Mouse (Mus musculus) liver, embryonic 16.5 days (tissue): ENCODE measurements around the gene Plekhs1. TPM values are rescaled to one million over a fixed set of nuclear protein-coding genes. Genes with fewer than 3 reads are reported as not detected.

Source experiments
- ATAC-seq: fragments of 200-750 bp; cut with Nextera tagmentation; 2 replicates; pipeline ENCODE4 v1.8.0; 2017; ENCODE audit warnings: low read depth, mild to moderate bottlenecking, moderate number of reproducible peaks, moderate library complexity
- H3K27ac ChIP-seq: fragments of 300-500 bp; sonication (generic); 2 replicates; pipeline ENCODE4 v1.5.1; 2014; ENCODE audit warnings: mild to moderate bottlenecking, low read length
- H3K27me3 ChIP-seq: fragments of 300-500 bp; sonication (generic); 2 replicates; pipeline ENCODE4 v1.6.1; 2014; ENCODE audit warnings: low read depth, low read length, mixed read lengths; ENCODE audit not compliant: control insufficient read depth, insufficient read depth
- H3K36me3 ChIP-seq: fragments of 300-500 bp; sonication (generic); 2 replicates; pipeline ENCODE4 v1.6.1; 2014; ENCODE audit warnings: mild to moderate bottlenecking; ENCODE audit not compliant: control insufficient read depth, insufficient read depth
- H3K4me1 ChIP-seq: fragments of 300-500 bp; sonication (generic); 2 replicates; pipeline ENCODE4 v1.6.1; 2014; ENCODE audit warnings: low read depth, low read length, mixed read lengths; ENCODE audit not compliant: control insufficient read depth
- H3K4me2 ChIP-seq: fragments of 300-500 bp; sonication (generic); 2 replicates; pipeline ENCODE4 v1.6.1; 2014; ENCODE audit warnings: low read depth, low read length, mixed read lengths
- H3K4me3 ChIP-seq: fragments of 300-500 bp; sonication (generic); 2 replicates; pipeline ENCODE4 v1.5.1; 2014; ENCODE audit warnings: low read depth, mild to moderate bottlenecking, low read length
- H3K9ac ChIP-seq: fragments of 300-500 bp; sonication (generic); 2 replicates; pipeline ENCODE4 v1.6.1; 2014; ENCODE audit warnings: low read depth, low read length
- H3K9me3 ChIP-seq: fragments of 300-500 bp; sonication (generic); replicated peaks from 2 replicates; pipeline ENCODE4 v1.6.1; 2016; ENCODE audit warnings: low read length; ENCODE audit not compliant: control insufficient read depth
- WGBS: fragments of 180-500 bp; shearing (Covaris S2); extraction: QIAGEN DNeasy Blood & Tissue Kit; methylation state at CpG from one replicate; pipeline ENCODE4 v1.1.7; 2014; ENCODE audit not compliant: insufficient replicate concordance; 5-methylcytosine and 5-hydroxymethylcytosine counted together
- polyA plus RNA-seq: library from polyadenylated mRNA; unstranded; fragments of >200 nt; fragmentation: Nextera tagmentation; extraction: Ambion mirVana; gene quantifications from 2 replicates; pipeline ENCODE4 v1.2.1, GENCODE M21; 2015

Gene Plekhs1
- polyA plus RNA-seq, 1 experiment from 2014 or later: not detected

DNA sequence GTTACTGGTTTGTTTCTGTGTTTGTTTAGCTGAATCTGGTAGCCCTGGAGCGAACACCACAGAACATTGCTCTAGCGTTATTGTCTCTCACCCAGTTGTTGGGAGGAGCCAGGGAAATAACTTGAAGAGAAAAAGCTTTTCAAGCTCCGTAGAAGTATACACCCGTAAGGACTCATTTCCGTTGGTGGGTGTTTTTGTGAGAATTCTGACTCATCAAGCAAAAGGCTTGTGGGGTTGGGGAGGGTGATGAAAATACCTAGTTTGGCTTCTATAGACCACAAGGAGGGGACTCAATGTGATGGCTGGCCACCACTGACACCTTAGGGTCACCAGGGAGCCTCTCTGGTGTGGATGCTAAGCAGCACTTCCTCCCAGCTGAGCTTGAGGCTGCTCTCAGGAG lies 10.5 kb upstream of the Plekhs1 start:
- H3K27me3 ChIP-seq: no peaks in the 10 kb centered on the region
- H3K4me3 ChIP-seq: no peak overlapping the region
- WGBS: 62% methylated on average over 5 of the region's 5 CpGs
- H3K9me3 ChIP-seq: no peaks in the 10 kb centered on the region
- H3K4me2 ChIP-seq: no peak overlapping the region
- no peak for ATAC-seq
- no peaks in the 10 kb centered on the region for H3K36me3 ChIP-seq
- H3K9ac ChIP-seq: no peak overlapping the region
- H3K27ac ChIP-seq: no peak overlapping the region
- H3K4me1 ChIP-seq: no peaks in the 10 kb centered on the region

DNA sequence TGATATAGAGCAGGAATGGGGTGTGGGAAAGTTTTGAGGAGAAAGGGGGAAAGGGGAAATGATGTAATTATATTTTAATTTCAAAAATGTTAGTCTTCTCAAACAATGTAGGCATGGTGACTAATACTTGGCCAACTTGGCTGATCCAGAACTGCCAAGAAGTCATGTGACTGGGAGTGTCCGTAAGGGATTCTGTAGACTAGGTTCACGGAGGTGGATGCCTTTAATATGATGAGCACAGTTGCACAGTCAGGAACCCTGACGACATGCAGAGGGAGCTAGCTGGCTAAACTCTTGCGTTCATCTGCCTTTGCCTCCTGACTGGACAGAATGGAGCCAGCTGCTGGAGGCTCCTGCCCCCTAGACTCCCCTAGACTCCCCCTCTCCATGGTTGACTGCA lies 9.6 kb upstream of the Plekhs1 start:
- no peak for ATAC-seq
- H3K4me2 ChIP-seq: no peak overlapping the region
- no peaks in the 10 kb centered on the region for H3K9me3 ChIP-seq
- H3K4me3 ChIP-seq: no peak overlapping the region
- WGBS: 62% methylated on average over 4 of the region's 4 CpGs
- H3K4me1 ChIP-seq: no peaks in the 10 kb centered on the region
- H3K27ac ChIP-seq: no peak overlapping the region
- no peak overlapping the region for H3K9ac ChIP-seq
- H3K36me3 ChIP-seq: no peaks in the 10 kb centered on the region
- no peaks in the 10 kb centered on the region for H3K27me3 ChIP-seq

DNA sequence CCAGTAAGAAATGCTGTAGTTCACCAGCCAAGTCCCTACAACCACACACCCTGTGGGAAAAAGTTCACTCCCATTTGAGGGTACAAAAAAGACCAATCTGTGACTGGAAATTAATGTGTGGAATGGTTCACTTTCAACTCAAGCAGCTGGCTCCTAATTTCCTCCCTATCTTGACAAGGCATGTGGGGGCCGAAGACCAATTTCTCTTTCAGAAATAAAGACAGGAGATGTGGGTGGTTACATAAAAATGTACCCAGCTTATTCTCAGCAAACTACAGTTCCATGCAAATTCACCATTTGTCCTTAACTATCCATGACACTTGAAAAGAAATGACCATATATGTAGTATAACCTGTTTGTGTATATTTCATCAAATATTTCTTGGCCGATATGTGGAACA lies 9.0 kb upstream of the Plekhs1 start:
- no peaks in the 10 kb centered on the region for H3K9me3 ChIP-seq
- H3K27me3 ChIP-seq: no peaks in the 10 kb centered on the region
- H3K36me3 ChIP-seq: no peaks in the 10 kb centered on the region
- no peak overlapping the region for H3K4me3 ChIP-seq
- no peaks in the 10 kb centered on the region; the same call in 1 of the 2 replicates for H3K4me1 ChIP-seq
- no peak overlapping the region for H3K27ac ChIP-seq
- H3K9ac ChIP-seq: no peak overlapping the region
- 59% methylated on average over 2 of the region's 2 CpGs for WGBS
- no peak overlapping the region for H3K4me2 ChIP-seq
- ATAC-seq: no peak

DNA sequence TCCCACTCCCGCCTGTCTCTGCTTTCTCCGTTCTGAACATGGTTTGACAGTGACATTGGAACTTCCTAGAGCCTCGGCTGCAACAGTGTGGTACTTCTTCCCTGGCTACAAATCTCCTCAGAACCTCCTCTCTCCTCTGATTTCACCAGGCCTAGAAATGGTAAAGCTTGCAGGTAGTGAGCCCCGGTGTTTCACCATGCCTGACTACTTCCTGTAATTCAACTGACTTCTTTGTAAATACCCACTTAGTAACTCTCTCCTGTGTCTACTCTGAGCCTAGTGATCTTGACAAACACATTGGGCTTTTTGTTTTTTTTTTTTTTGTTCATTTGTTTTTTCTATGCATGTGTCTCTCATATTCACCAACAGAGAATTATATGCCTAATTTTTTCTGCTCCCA lies 6.6 kb upstream of the Plekhs1 start:
- peak overlapping the region; percentile 14; the same call in 1 of the 2 replicates for H3K27ac ChIP-seq
- H3K9ac ChIP-seq: no peak overlapping the region
- no peak overlapping the region for H3K4me3 ChIP-seq
- H3K4me1 ChIP-seq: no peaks in the 10 kb centered on the region; the same call in 1 of the 2 replicates
- H3K27me3 ChIP-seq: no peaks in the 10 kb centered on the region
- no peak overlapping the region for H3K4me2 ChIP-seq
- H3K9me3 ChIP-seq: no peaks in the 10 kb centered on the region
- no peaks in the 10 kb centered on the region for H3K36me3 ChIP-seq
- 35% methylated on average over 4 of the region's 4 CpGs for WGBS
- no peak for ATAC-seq

DNA sequence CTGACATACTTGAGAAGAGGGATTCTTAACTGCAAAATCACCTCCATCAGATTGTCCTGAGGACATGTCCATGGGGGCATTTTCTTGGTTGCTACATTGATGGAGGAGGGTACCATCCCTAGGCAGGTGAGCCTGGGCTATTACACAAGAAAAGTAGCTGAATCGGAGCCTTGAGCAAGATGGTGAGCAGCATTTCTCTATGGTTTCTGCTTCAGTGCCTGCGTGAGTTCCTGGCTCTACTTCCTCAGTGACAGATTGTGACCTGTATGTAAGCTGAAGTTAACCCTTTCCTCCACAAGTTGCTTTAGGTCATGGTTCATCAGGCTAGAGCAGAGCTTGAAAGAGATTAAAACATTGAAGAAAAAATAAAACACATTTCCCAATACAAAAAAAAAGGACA lies 6.1 kb upstream of the Plekhs1 start:
- no peaks in the 10 kb centered on the region for H3K27me3 ChIP-seq
- no peak overlapping the region for H3K9ac ChIP-seq
- ATAC-seq: no peak
- H3K4me3 ChIP-seq: no peak overlapping the region
- 16% methylated on average over 2 of the region's 2 CpGs for WGBS
- no peaks in the 10 kb centered on the region for H3K9me3 ChIP-seq
- H3K4me1 ChIP-seq: no peaks in the 10 kb centered on the region; the same call in 1 of the 2 replicates
- no peaks in the 10 kb centered on the region for H3K36me3 ChIP-seq
- no peak overlapping the region for H3K4me2 ChIP-seq
- H3K27ac ChIP-seq: no peak overlapping the region

DNA sequence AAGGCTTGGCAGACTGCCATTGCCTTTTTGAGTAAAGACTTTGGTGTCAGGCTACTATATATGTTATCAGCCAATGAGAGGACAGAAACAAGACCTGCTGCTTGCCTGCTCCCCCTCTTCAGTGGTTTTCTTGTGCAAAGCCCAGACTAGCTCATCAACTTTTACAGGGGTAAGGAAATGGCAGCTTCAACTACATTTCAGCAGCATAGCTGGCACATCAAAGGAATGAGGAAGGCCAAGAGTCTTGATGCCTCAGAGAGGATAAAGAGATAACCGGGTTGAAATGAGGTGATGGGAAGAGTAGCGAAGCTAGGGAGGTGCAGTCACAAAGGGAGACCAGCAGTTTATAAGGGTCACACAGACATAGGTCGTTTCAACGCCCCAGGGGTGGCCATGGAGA lies 3.9 kb upstream of the Plekhs1 start:
- Histone ChIP-seq H3K4me2 (no peak overlapping the region), H3K36me3 (no peaks in the 10 kb centered on the region), H3K4me1 (no peaks in the 10 kb centered on the region; the same call in 1 of the 2 replicates), H3K9ac (no peak overlapping the region), H3K9me3 (no peaks in the 10 kb centered on the region), H3K4me3 (no peak overlapping the region), H3K27me3 (no peaks in the 10 kb centered on the region), H3K27ac (no peak overlapping the region)
- WGBS: 50% methylated on average over 4 of the region's 4 CpGs
- ATAC-seq: no peak

DNA sequence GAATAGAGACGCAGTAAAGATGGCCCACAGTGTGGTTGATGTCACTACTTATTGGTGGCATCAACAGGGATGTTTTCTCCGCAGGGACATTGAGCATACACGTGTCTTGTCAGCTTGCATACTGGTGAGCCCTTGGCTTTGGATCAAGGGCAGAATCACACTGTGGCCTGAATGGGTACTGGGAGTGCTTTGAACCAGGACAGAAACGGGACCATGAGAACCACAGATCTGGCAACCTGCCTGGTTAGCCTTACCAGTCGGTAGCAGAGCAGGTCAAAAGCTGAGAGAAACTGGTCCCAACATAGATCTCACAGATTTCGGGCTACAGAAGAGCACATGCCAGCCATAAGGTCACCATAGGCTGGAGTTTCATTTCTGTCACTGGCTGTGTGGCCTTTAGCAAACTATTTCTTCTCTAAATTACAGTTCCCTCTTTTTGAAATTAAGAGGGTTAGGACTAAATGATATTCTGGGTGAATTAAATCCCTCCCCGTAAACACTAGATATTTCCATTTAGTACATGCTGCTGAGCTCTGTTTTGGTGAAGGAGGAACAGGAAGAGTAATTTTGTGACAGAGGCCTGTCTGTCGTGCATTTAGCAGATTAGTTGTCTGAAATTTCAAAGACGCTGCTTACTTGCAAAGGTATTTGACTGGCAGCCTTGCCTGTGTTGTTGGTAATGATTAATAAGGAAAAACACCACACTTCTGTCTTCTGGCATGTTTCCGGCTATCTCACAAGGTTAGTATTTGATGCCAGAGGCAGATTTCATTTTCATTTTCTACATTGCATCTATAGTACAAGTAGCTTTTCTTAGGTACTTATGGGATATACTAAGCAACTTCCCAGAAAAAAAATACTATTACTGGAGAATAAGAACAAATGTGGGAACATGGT lies 2.0 kb upstream of the Plekhs1 start:
- 56% methylated on average over 10 of the region's 10 CpGs for WGBS
- no peak for ATAC-seq

DNA sequence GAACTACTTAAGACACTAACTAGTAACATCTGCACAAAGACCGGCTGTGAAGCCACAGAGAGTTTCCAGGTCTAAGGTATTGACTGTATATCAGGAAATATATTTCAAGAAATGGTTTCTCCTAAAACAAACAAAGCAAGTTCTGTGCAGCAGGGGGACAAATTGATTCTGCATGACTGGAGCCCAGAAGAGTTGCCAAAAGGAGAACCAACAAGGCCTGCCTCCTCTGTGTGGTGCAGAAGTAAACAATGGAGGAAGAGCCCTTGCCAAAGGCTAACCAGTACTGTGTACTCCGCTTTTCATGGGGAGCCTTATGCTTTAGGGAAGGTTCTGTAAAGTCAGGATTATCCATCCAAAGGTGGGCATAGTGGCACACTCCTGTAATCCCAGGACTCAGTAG lies 1.2 kb upstream of the Plekhs1 start:
- no peaks in the 10 kb centered on the region for H3K36me3 ChIP-seq
- no peak for ATAC-seq
- 66% methylated on average over 2 of the region's 2 CpGs for WGBS
- H3K9ac ChIP-seq: no peak overlapping the region
- no peak overlapping the region for H3K4me2 ChIP-seq
- no peaks in the 10 kb centered on the region for H3K9me3 ChIP-seq
- no peaks in the 10 kb centered on the region for H3K27me3 ChIP-seq
- H3K27ac ChIP-seq: no peak overlapping the region
- H3K4me3 ChIP-seq: no peak overlapping the region
- H3K4me1 ChIP-seq: no peaks in the 10 kb centered on the region; the same call in 1 of the 2 replicates

More for the DNA sequence above, 2.0 kb upstream of the Plekhs1 start:
- no peak overlapping the region for H3K9ac ChIP-seq
- H3K27me3 ChIP-seq: no peaks in the 10 kb centered on the region
- H3K27ac ChIP-seq: no peak overlapping the region
- no peak overlapping the region for H3K4me3 ChIP-seq
- no peaks in the 10 kb centered on the region for H3K9me3 ChIP-seq
- no peak overlapping the region for H3K4me2 ChIP-seq
- H3K4me1 ChIP-seq: no peaks in the 10 kb centered on the region; the same call in 1 of the 2 replicates
- no peaks in the 10 kb centered on the region for H3K36me3 ChIP-seq

DNA sequence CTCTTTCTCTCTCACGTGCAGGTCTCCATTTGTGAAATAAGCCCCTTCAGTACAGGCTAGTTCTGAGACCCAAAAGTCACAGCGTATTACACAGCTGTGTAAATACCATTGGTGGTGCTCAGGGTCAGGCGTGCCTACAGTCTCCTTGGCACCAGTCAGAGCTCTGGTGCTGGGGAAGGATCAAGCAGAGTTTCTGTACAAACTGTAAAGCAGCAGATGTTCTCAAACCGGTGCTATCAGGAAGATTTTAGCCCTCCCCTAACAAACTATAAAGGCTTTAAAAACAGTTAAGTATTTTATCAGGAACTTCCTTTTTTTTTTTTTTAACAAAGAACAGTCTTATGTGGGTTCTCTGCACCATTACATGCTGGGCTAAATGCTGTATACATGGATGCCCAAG lies 1.3 kb downstream of the Plekhs1 start:
- no peak overlapping the region for H3K27ac ChIP-seq
- no peaks in the 10 kb centered on the region for H3K9me3 ChIP-seq
- H3K9ac ChIP-seq: no peak overlapping the region; the same call in 1 of the 2 replicates
- no peaks in the 10 kb centered on the region for H3K27me3 ChIP-seq
- H3K4me1 ChIP-seq: no peaks in the 10 kb centered on the region; the same call in 1 of the 2 replicates
- no peak overlapping the region for H3K4me2 ChIP-seq
- no peak; the same call in 1 of the 2 replicates for ATAC-seq
- H3K36me3 ChIP-seq: no peaks in the 10 kb centered on the region
- no peak overlapping the region for H3K4me3 ChIP-seq
- WGBS: 51% methylated on average over 4 of the region's 4 CpGs
